Mouse (Mus musculus) embryonic facial prominence, embryonic 15.5 days (tissue): Measurements from ENCODE around the gene Rnh1. TPM values are rescaled to one million over a fixed set of nuclear protein-coding genes. Genes with fewer than 3 reads are reported as not detected.

Experiments
- ATAC-seq: fragments of 200-750 bp; cut with Nextera tagmentation; 2 replicates; pipeline ENCODE4 v1.8.0; 2017; ENCODE audit warnings: low read depth, moderate TSS enrichment; ENCODE audit not compliant: insufficient number of reproducible peaks, low FRiP score, low TSS enrichment
- H3K27ac ChIP-seq: fragments of 300-500 bp; sonication (generic); replicated peaks from 2 replicates; pipeline ENCODE4 v1.5.1; 2015; ENCODE audit warnings: mild to moderate bottlenecking, inconsistent platforms
- H3K27me3 ChIP-seq: fragments of 300-500 bp; sonication (generic); 2 replicates; pipeline ENCODE4 v1.6.1; 2015; ENCODE audit warnings: inconsistent platforms
- H3K36me3 ChIP-seq: fragments of 300-500 bp; sonication (generic); 2 replicates; pipeline ENCODE4 v1.6.1; 2015; ENCODE audit warnings: mild to moderate bottlenecking, inconsistent platforms
- H3K4me1 ChIP-seq: fragments of 300-500 bp; sonication (generic); 2 replicates; pipeline ENCODE4 v1.6.1; 2015; ENCODE audit warnings: inconsistent platforms
- H3K4me2 ChIP-seq: fragments of 300-500 bp; sonication (generic); replicated peaks from 2 replicates; pipeline ENCODE4 v1.6.1; 2015; ENCODE audit warnings: mild to moderate bottlenecking, inconsistent platforms
- H3K4me3 ChIP-seq: fragments of 300-500 bp; sonication (generic); replicated peaks from 2 replicates; pipeline ENCODE4 v1.5.1; 2015; ENCODE audit warnings: mild to moderate bottlenecking, inconsistent platforms
- H3K9ac ChIP-seq: fragments of 300-500 bp; sonication (generic); 2 replicates; pipeline ENCODE4 v1.6.1; 2015; ENCODE audit warnings: inconsistent platforms
- H3K9me3 ChIP-seq: fragments of 300-500 bp; sonication (generic); replicated peaks from 2 replicates; pipeline ENCODE4 v1.6.1; 2016; ENCODE audit warnings: inconsistent platforms
- WGBS: fragments of 180-500 bp; shearing (Covaris S2); methylation state at CpG from one replicate; pipeline ENCODE4 v1.1.7; 2015; 5-methylcytosine and 5-hydroxymethylcytosine counted together
- polyA plus RNA-seq: library from polyadenylated mRNA; unstranded; fragments of >200 nt; fragmentation: Nextera tagmentation; extraction: Ambion mirVana; gene quantifications from 2 replicates; pipeline ENCODE4 v1.2.1, GENCODE M21; 2015

The Rnh1 gene
- polyA plus RNA-seq, 1 experiment from 2014 or later, result 216 TPM

GRCm38 (mm10) chr7:141155362-141155761 is 17.3 kb downstream of the Rnh1 start:
- no peaks in the 10 kb centered on the region for H3K9me3 ChIP-seq
- no peak overlapping the region for H3K4me2 ChIP-seq
- 85% methylated on average over 9 of the region's 9 CpGs for WGBS
- H3K36me3 ChIP-seq, result peaks cover 71% of the 10 kb centered on the region
- H3K9ac ChIP-seq, result no peak overlapping the region
- no peak overlapping the region for H3K4me3 ChIP-seq
- H3K27ac ChIP-seq, result no peak overlapping the region
- ATAC-seq, result no peak
- H3K4me1 ChIP-seq, result no peaks in the 10 kb centered on the region
- H3K27me3 ChIP-seq, result no peaks in the 10 kb centered on the region

DNA sequence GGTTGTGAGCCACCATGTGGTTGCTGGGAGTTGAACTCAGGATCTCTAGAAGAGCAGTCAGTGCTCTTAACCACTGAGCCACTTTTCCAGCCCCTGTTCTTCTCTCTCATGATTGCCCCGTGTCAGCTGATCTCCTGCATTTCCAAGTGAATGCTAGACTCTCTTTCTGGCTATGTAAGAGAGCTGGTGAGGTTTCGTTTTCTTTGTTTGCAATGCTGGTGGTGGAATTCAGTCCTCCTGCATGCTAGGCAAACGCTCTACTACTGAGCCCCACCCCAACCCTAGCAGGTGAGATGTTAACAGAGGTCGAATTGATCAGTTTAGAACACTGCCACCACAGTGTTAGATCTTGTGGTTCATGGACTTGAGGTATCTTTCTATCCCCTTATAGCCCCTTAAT is 24.0 kb downstream of the Rnh1 start:
- ATAC-seq, result no peak
- WGBS, result 75% methylated on average over 4 of the region's 4 CpGs
- Histone ChIP-seq H3K4me3 (no peak overlapping the region), H3K4me2 (no peak overlapping the region), H3K27me3 (no peaks in the 10 kb centered on the region), H3K9me3 (no peaks in the 10 kb centered on the region), H3K36me3 (peaks cover 40% of the 10 kb centered on the region), H3K4me1 (peaks cover 6% of the 10 kb centered on the region; the same call in 1 of the 2 replicates), H3K9ac (no peak overlapping the region), H3K27ac (no peak overlapping the region)

DNA sequence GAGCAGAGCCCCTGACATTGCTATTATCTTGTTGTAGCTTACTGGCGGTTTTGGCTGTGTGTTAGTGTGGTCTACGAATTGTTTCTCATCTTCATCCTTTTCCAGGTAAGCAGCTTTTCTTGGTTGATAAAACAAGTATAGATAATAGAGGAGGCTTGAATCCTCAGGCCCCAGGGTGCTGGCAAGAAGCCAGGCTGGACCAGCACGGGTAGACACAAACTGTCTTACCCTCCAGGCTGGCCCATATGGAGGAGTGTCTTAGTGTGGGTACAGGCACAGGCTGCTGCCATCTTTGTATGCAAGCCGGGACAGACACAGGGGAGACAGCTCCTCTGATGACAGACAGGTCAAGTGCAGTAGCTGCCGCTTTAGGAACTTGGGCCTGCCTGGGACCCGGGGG is 25.6 kb downstream of the Rnh1 start:
- no peaks in the 10 kb centered on the region for H3K9me3 ChIP-seq
- H3K4me3 ChIP-seq, result no peak overlapping the region
- peaks cover 42% of the 10 kb centered on the region for H3K36me3 ChIP-seq
- 67% methylated on average over 6 of the region's 6 CpGs for WGBS
- H3K27me3 ChIP-seq, result no peaks in the 10 kb centered on the region
- peaks cover 6% of the 10 kb centered on the region; the same call in 1 of the 2 replicates for H3K4me1 ChIP-seq
- H3K9ac ChIP-seq, result no peak overlapping the region
- no peak overlapping the region for H3K4me2 ChIP-seq
- no peak for ATAC-seq
- no peak overlapping the region for H3K27ac ChIP-seq

- Histone ChIP-seq H3K4me2 (no peak overlapping the region), H3K4me1 (peaks cover 6% of the 10 kb centered on the region; the same call in 1 of the 2 replicates), H3K27ac (0 out of 2 replicates have a peak overlapping the region, but pooled peaks have one; percentile 11), H3K9ac (no peak overlapping the region), H3K27me3 (no peaks in the 10 kb centered on the region), H3K4me3 (no peak overlapping the region), H3K9me3 (no peaks in the 10 kb centered on the region), H3K36me3 (peaks cover 34% of the 10 kb centered on the region)
- whole genome bisulfite sequencing, result 89% methylated on average over 12 of the region's 12 CpGs
- ATAC-seq, result no peak
Measured at GRCm38 (mm10) chr7:141146043-141146595, 26.5 kb downstream of the Rnh1 start.

GRCm38 (mm10) chr7:141145403-141145802 is 27.3 kb downstream of the Rnh1 start:
- no peak for ATAC-seq
- WGBS, result 75% methylated on average over 1 of the region's 1 CpGs
- H3K9me3 ChIP-seq, result no peaks in the 10 kb centered on the region
- H3K36me3 ChIP-seq, result peaks cover 26% of the 10 kb centered on the region
- peaks cover 6% of the 10 kb centered on the region; the same call in 1 of the 2 replicates for H3K4me1 ChIP-seq
- H3K27me3 ChIP-seq, result no peaks in the 10 kb centered on the region
- H3K4me2 ChIP-seq, result no peak overlapping the region
- H3K27ac ChIP-seq, result no peak overlapping the region
- H3K4me3 ChIP-seq, result no peak overlapping the region
- H3K9ac ChIP-seq, result no peak overlapping the region

DNA sequence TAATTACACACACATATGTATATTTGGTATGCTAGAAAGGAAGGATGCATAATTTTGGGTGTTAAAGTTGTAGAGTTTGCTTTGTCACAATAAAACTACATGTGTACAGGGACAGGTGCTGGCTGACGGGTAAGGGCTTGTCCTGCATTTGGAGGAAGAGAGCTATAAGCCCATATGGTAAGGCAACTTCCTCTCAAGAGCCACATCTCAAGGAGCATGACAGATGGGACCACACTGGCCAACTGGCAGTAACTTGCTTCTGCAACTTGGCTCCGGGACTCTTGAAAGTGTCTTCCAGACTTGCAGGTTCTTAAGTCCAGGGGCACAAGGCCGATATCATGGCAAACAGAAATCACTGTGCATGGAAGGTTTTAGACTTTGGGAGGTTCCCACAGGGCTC is 28.0 kb downstream of the Rnh1 start:
- Histone ChIP-seq H3K4me1 (peaks cover 6% of the 10 kb centered on the region; the same call in 1 of the 2 replicates), H3K36me3 (peaks cover 28% of the 10 kb centered on the region), H3K9ac (no peak overlapping the region), H3K27ac (no peak overlapping the region), H3K4me2 (no peak overlapping the region), H3K9me3 (no peaks in the 10 kb centered on the region), H3K27me3 (no peaks in the 10 kb centered on the region), H3K4me3 (no peak overlapping the region)
- WGBS, result 88% methylated on average over 3 of the region's 3 CpGs
- no peak for ATAC-seq

DNA sequence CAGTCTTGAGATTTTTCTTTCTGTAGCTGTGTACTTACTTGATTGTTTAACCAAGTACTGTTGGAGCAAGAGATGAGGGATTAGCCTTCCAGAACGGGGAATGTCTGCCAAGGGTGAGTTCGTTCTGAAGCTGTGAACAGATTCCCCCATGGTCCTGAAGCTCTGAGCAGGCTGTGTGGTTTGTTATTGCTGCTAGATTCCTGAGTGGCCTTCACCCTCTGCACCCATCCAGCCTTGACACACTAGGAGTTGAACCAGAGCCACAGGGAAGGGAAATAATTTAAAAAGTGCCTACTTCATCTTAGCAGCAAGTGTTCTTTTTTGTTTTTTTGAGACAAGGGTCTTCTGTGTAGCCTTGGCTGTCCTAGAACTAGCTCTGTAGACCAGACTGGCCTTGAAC is 28.8 kb downstream of the Rnh1 start:
- peaks cover 30% of the 10 kb centered on the region for H3K36me3 ChIP-seq
- no peak overlapping the region for H3K9ac ChIP-seq
- H3K4me1 ChIP-seq, result peaks cover 6% of the 10 kb centered on the region; the same call in 1 of the 2 replicates
- no peak overlapping the region for H3K4me2 ChIP-seq
- no peaks in the 10 kb centered on the region for H3K9me3 ChIP-seq
- no peak overlapping the region for H3K27ac ChIP-seq
- no peaks in the 10 kb centered on the region for H3K27me3 ChIP-seq
- 69% methylated on average over 2 of the region's 2 CpGs for WGBS
- H3K4me3 ChIP-seq, result no peak overlapping the region
- ATAC-seq, result no peak

DNA sequence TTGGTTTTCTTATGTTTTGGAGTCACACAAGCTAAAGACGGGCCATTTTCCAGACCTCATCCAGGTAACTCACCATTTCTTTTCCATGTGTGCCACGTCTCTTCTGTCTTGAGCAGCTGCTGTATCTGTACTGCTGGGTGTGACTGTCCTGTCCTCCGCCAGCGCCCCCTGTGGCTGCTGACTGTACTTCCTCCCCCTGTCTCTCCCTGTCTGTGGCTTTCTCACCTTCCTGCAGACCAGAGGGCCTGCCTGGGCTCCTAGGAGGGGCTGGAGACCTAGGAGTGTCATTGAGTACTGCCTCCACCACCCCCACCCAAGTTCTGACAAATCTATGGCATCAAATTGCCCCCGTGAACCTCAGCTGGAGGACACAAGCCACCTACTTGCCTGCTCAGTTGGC is 29.5 kb downstream of the Rnh1 start:
- H3K36me3 ChIP-seq, result peaks cover 37% of the 10 kb centered on the region
- no peak overlapping the region for H3K9ac ChIP-seq
- ATAC-seq, result no peak

DNA sequence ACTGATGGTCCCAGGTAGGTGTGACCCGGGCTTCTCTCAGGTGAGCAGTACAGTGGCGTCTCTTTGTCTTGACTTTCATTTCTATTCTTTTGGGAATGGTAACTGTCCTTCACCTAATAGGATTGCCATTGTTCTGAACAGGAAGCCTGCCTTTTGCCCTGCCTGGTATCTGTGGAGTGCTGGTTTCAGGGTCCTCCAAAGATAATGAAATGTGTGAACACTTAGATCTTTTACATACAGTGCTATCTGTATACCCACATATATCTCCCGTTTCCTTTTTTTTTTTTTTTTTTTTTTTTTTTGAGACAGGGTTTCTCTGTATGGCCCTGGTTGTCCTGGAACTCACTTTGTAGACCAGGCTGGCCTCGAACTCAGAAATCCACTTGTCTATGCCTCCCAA is 31.3 kb downstream of the Rnh1 start:
- Histone ChIP-seq H3K9me3 (no peaks in the 10 kb centered on the region), H3K4me1 (no peaks in the 10 kb centered on the region), H3K27ac (no peak overlapping the region), H3K36me3 (peaks cover 55% of the 10 kb centered on the region), H3K27me3 (no peaks in the 10 kb centered on the region), H3K9ac (no peak overlapping the region), H3K4me2 (no peak overlapping the region), H3K4me3 (no peak overlapping the region)
- 88% methylated on average over 4 of the region's 4 CpGs for WGBS
- no peak for ATAC-seq

More for the DNA sequence above, 29.5 kb downstream of the Rnh1 start:
- no peak overlapping the region for H3K4me3 ChIP-seq
- no peaks in the 10 kb centered on the region for H3K27me3 ChIP-seq
- peaks cover 6% of the 10 kb centered on the region; the same call in 1 of the 2 replicates for H3K4me1 ChIP-seq
- WGBS, result 57% methylated on average over 5 of the region's 5 CpGs
- H3K9me3 ChIP-seq, result no peaks in the 10 kb centered on the region
- H3K27ac ChIP-seq, result no peak overlapping the region
- no peak overlapping the region for H3K4me2 ChIP-seq

DNA sequence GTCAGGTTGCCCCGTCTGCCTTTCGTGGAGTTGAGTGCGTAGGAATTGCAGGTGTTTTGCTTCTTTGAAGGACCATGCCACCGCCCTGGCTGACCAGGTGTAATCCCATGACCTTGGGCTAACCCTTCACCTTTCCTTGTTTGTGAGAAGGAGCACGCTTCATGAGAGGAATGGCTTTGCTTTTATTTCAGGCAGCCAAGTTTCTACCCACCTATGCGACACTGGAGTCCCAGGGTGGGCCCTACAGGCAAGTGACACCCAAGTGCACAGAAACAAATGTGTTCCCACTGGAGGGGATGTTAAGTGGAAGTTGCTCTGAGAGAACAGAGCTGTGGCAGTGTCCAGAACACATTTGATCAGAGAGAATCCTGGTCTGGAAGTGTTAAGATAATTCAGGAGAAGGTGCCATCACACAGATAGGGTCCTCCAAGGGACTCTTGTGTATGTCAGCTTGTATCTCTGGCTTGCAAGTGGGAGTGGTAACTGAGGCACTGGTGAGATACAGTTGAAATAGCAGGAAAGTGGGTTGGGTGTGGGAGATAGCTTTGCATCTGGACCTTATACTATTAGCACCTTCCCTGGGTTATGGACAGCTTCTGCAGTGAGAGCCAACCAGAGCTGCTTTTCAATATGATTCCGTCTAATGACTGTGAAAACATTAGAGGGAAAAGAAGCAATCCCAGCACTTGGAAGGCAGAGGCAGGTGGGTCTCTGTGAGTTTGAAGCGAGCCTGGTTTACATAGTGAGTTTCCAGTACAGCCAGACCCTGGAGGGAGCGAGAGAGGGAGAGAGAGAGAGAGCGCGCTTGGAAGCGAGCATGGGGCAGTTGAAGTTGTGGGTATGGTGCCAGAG is 40.5 kb downstream of the Rnh1 start:
- 55% methylated on average over 12 of the region's 12 CpGs for WGBS
- H3K4me3 ChIP-seq, result peak overlapping the region; percentile 85
- H3K9ac ChIP-seq, result peak overlapping the region; percentile 95
- no peaks in the 10 kb centered on the region for H3K9me3 ChIP-seq
- no peaks in the 10 kb centered on the region for H3K27me3 ChIP-seq
- no peak for ATAC-seq
- peaks cover 19% of the 10 kb centered on the region for H3K4me1 ChIP-seq
- H3K4me2 ChIP-seq, result peak overlapping the region; percentile 78
- H3K27ac ChIP-seq, result no peak overlapping the region
- peaks cover 22% of the 10 kb centered on the region for H3K36me3 ChIP-seq

DNA sequence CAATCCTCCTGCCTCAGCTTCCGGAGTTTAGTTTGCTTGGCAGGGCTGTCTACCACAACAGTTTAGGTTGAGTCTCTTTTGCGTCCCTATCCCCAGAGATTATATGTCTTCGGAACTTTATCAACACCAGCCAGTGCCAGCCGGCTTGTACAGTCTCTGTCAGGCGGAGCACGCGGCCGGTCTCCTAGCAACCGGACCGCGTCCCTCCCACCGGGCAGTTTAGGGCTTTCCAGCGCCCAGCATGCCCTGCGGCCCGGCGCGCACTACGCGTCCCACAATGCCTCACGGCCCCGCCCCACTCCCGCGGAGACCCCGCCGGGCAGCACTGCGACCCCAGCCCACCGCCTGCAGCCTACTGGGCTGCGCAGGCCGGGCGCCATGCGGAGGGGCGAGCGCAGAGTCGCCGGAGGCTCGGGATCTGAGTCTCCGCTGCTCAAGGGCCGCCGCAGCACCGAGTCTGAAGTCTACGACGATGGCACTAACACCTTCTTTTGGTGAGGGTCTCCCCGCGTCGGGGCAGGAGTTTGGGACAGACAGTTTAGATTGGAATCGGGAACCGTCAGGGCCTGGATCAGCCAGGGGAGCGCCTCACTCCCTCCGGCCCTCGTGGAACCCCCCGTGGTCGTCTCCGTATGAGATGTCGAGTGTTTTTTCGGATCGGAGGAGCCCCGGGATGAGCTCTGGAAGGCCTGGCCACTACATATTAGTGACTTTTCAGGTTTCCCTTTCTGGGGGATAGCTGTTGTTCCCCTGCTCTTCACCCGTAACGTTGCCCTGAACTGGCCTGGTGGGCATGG is 41.4 kb downstream of the Rnh1 start:
- peak overlapping the region; percentile 95 for H3K9ac ChIP-seq
- H3K4me2 ChIP-seq, result peak overlapping the region; percentile 78
- H3K4me1 ChIP-seq, result peaks cover 19% of the 10 kb centered on the region
- no peaks in the 10 kb centered on the region for H3K9me3 ChIP-seq
- H3K27me3 ChIP-seq, result no peaks in the 10 kb centered on the region
- H3K36me3 ChIP-seq, result peaks cover 13% of the 10 kb centered on the region
- peak; percentile 96 for ATAC-seq
- under 1% methylated on average over 59 of the region's 59 CpGs for WGBS
- H3K27ac ChIP-seq, result peak overlapping the region; percentile 7; the same call in 1 of the 2 replicates
- H3K4me3 ChIP-seq, result peak overlapping the region; percentile 85
